Mouse (Mus musculus): ENCODE data around the gene Shh.

The Shh gene

GRCm38 (mm10) chr5:28466760-28467306, at the start of gene Shh:
Gene Shh (minus strand): TSS chr5:28467256.
- in situ Hi-C loops (cut with MboI): loop anchor here (25.0 kb wide), 1 partner anchor 820 kb away; no protein-coding TSS in a partner anchor

- in situ Hi-C loops (cut with MboI): no loop called here
These were observed 33.9 kb upstream of the Shh start for GRCm38 (mm10) chr5:28500792-28501439.

- in situ Hi-C loops (cut with MboI): no loop called here
These were observed 31.8 kb upstream of the Shh start for GRCm38 (mm10) chr5:28498846-28499245.

GRCm38 (mm10) chr5:28495712-28496650, 28.9 kb upstream of the Shh start:
- in situ Hi-C loops (cut with MboI): no loop called here

- in situ Hi-C loops (cut with MboI): no loop called here
These were observed 26.5 kb upstream of the Shh start for GRCm38 (mm10) chr5:28493550-28493949.

GRCm38 (mm10) chr5:28482991-28483390, 15.9 kb upstream of the Shh start:
- in situ Hi-C loops (cut with MboI): no loop called here

GRCm38 (mm10) chr5:28481730-28482129, 14.7 kb upstream of the Shh start:
- in situ Hi-C loops (cut with MboI): no loop called here

- in situ Hi-C loops (cut with MboI): no loop called here
These were observed 9.6 kb upstream of the Shh start for GRCm38 (mm10) chr5:28476389-28477379.

GRCm38 (mm10) chr5:28473556-28473955, 6.5 kb upstream of the Shh start:
- in situ Hi-C loops (cut with MboI): loop anchor here (25.0 kb wide), 1 partner anchor 814 kb away; no protein-coding TSS in a partner anchor

- in situ Hi-C loops (cut with MboI): loop anchor here (25.0 kb wide), 1 partner anchor 818 kb away; no protein-coding TSS in a partner anchor
These were observed 2.6 kb upstream of the Shh start for GRCm38 (mm10) chr5:28469525-28470202.

- in situ Hi-C loops (cut with MboI): loop anchor here (25.0 kb wide), 1 partner anchor 821 kb away; no protein-coding TSS in a partner anchor
These were observed 705 bp downstream of the Shh start for GRCm38 (mm10) chr5:28466351-28466750.

- in situ Hi-C loops (cut with MboI): loop anchor here (25.0 kb wide), 1 partner anchor 822 kb away; no protein-coding TSS in a partner anchor
These were observed 1.5 kb downstream of the Shh start for GRCm38 (mm10) chr5:28465526-28465925.

GRCm38 (mm10) chr5:28465099-28465406, 2.0 kb downstream of the Shh start:
- in situ Hi-C loops (cut with MboI): loop anchor here (25.0 kb wide), 1 partner anchor 822 kb away; no protein-coding TSS in a partner anchor

- in situ Hi-C loops (cut with MboI): loop anchor here (25.0 kb wide), 1 partner anchor 823 kb away; no protein-coding TSS in a partner anchor
These were observed 2.5 kb downstream of the Shh start for GRCm38 (mm10) chr5:28464361-28465098.

GRCm38 (mm10) chr5:28463656-28464055, 3.4 kb downstream of the Shh start:
- in situ Hi-C loops (cut with MboI): loop anchor here (25.0 kb wide), 1 partner anchor 824 kb away; no protein-coding TSS in a partner anchor

- in situ Hi-C loops (cut with MboI): loop anchor here (25.0 kb wide), 1 partner anchor 824 kb away; no protein-coding TSS in a partner anchor
These were observed 4.1 kb downstream of the Shh start for GRCm38 (mm10) chr5:28462741-28463590.

- in situ Hi-C loops (cut with MboI): loop anchor here (25.0 kb wide), 1 partner anchor 826 kb away; no protein-coding TSS in a partner anchor
These were observed 5.7 kb downstream of the Shh start for GRCm38 (mm10) chr5:28461376-28461775.

GRCm38 (mm10) chr5:28460556-28461350, 6.3 kb downstream of the Shh start:
- in situ Hi-C loops (cut with MboI): loop anchor here (25.0 kb wide), 1 partner anchor 827 kb away; no protein-coding TSS in a partner anchor

Data from mature B cell (primary cell).